Mouse (Mus musculus): ENCODE results near the gene Pcca.

Gene Pcca

DNA sequence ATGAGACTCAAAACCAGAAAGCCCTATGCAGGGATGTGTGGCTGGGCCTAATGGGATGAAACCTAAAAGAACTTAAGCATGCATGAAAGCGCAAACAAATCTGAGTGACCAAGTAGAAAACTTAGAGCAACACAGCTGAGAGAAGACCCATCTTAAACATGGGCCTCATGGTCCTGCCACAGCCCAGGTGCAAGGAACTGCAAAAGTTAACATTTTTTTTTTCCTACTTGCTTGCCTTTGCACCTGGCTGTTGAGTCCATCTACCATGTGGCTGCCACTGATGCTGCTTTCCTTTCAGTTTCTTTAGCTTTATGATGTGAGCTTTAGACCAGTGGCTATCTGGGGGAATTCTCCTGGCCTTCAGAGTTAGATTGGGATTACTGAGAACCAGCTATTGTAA, 383.6 kb downstream of the Pcca start:
- DNase-seq (ENCODE audit: low spot score in 2 of 2), result no peak

DNA sequence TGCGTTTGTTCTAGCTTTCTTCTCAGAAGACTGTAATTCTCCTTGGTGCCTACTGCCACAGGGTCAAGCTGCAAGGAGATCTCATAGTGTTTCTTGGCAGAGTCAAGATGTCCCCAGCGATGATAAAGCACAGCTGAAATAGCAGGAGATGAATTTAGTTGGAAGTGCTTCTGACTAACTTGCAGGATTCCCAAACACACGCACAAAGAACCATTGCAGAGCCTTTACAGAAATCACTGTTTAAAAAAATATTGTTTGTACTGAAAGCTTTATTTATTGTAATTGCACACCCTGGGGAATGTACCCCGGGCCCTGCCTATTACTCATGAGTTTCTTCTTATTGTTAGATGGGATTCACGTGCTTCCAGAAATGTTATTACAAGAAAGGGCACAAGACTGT, 385.9 kb downstream of the Pcca start:
- DNase-seq (ENCODE audit: low spot score in 2 of 2), result no peak

DNA sequence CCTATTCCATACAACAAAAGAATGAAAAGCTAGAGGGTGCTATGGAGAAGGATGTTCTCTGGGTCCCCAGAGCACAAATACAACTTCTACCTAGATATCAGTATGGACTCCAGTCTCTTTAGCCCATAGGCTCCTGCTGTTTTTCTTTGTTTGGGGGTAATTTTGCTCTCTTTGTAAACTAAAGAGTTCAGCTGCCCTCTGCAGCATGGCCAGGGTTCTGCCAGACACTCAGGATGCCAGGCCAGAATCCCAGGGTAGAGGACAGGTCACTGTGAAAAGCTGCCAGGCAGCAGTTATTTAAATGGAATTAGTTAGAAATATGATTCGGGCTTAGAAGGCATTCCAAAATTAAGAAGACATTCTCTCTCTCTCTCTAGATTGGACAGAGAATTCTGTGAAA, 402.3 kb downstream of the Pcca start:
- no peak for DNase-seq (ENCODE audit: low spot score in 2 of 2)

Measured in right cerebral cortex, postnatal 10 days (tissue).